Mouse (Mus musculus): ENCODE data around the gene Prrt1.
A peak's percentile ranks its signal among the peaks of the same experiment; 100 is the strongest.

The Prrt1 gene

DNA sequence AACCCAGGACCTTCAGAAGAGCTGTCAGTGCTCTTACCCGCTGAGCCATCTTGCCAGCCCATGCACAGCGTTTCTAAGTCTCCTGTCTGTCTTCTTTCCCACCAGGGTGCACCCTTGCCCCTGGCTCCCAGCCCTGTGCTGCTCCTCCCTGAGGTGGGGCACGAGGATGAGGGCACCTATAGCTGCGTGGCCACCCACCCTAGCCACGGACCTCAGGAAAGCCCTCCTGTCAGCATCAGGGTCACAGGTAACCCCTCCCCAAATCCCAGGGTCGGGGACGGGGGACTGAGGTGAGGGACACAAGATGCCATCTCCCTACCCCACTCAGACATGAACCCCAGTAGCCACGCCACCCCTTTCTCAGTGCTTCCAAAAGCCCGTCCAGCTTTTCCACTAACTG, 29.4 kb upstream of the Prrt1 start:
- DNase-seq (ENCODE audit: low spot score): no peak

GRCm38 (mm10) chr17:34601796-34602195, 27.5 kb upstream of the Prrt1 start:
- no peak for DNase-seq (ENCODE audit: low spot score)

DNA sequence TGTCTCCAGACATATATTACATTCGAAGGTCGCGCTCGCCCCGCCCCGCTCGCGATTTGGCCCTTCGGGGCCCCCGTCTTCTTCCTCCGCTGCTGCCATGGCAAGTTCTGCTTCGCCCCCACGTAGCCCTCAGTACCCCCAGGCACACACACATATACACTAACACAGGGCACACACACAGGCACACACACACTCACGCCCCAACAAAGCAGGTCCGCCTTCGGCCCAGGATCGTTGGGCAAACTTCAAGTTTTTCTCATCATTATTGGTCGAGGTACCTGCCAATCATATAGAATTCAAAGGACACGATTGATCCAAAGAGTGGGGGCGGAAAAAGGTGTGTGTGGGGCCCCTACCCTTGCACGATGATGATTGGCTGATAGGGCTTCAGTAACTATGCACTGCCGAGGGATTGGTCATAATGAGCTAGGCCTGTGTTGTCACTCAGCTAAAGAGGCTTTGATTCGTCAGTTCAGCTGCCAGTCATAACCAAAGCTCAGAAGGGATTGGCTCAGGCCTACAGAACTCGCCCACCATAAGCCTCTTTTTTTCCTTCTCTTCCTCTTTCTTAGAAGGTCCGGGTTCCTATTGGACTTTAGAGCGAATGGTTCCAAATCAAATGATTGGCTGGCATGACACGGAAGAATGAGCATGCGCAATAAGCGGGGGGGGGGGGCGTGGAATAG, 25.8 kb upstream of the Prrt1 start, which contains the start of gene Rnf5:
TSS of gene Rnf5 (minus strand) at position 316 of the 686 bp plus-strand sequence.
- peak; percentile 99 for DNase-seq (ENCODE audit: low spot score)

DNA sequence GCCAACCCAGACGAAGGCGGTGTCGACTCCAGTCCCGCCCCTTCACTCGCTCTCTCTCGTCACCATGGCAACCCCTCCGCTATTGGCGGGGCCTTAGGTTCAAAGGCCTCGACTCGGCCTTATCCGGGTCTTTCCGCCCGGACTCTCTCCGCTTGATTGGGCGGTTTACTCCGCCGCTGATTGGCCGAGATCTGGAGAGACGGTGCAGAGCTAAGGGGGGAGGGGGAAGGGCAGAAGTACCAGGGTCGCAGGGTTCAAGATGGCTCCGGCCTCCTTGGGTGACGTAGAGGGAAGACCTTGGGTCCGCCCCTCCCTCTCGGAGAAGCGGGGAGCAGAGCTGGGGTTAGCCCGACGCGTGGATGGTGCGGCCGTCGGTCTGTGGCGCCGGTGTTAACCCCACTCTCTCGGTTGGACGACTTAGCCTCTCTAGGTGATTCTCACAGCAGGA, 25.2 kb upstream of the Prrt1 start, which contains the start of gene Agpat1:
TSS of gene Agpat1 (plus strand) at position 202 of the 448 bp plus-strand sequence.
- peak; percentile 99 for DNase-seq (ENCODE audit: low spot score)

DNA sequence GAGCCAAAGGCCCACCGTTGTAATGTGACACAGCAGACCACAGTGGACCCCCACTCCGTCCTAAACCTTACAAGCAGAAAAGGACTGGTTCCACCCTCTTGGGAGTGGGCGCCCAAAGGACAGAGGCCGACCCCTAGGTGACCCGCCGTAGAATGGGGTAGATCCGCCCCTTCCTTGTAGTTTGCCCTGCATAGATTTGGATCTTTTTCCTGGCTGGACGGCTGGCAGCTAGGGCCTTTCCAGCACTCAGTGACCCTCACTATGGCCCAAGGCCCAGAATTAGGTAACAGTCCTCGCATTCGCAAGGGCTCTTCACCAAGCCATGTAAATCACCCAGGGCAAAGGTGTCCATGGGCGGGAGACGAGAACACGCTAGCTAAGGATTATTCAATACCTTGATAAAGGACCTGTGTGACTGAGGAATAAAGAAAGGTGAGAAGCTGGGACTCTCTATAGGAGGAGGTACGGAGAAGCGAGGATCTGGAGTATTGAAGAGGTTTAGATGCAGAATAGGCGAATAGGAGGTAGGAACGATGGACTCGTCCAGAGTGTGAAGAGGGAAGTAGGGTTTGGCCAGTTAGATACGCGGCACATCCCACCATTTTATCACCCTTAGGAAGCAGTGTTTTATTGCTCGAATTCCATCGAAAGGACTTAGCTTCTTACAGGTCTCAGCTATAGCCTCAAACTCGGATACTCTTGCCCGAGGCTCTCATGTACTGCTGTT, 24.7 kb upstream of the Prrt1 start:
- DNase-seq (ENCODE audit: low spot score): peak; percentile 67

GRCm38 (mm10) chr17:34605609-34606008, 23.7 kb upstream of the Prrt1 start:
- peak; percentile 98 for DNase-seq (ENCODE audit: low spot score)

- DNase-seq (ENCODE audit: low spot score): peak; percentile 61
These were observed 22.9 kb upstream of the Prrt1 start for GRCm38 (mm10) chr17:34606186-34607039.

DNA sequence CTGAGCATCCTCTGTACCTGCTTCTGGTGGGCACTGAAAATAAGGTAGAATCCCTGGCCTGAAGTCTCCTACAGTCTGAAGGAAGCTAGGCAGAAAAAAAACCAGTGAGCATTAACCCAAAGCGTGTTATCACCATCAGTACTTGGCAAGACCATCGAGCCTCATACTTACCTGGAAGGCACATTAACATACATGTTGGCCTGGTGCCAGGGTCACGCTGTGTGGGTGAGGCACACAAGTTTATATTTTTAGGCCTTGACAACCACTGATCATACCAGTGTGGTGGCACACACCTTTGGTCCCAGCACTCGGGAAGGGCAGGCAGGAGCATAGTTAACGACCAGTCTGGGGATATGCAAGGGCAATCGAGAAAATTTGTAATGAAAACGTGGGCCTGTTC, 21.3 kb upstream of the Prrt1 start:
- DNase-seq (ENCODE audit: low spot score): no peak

DNA sequence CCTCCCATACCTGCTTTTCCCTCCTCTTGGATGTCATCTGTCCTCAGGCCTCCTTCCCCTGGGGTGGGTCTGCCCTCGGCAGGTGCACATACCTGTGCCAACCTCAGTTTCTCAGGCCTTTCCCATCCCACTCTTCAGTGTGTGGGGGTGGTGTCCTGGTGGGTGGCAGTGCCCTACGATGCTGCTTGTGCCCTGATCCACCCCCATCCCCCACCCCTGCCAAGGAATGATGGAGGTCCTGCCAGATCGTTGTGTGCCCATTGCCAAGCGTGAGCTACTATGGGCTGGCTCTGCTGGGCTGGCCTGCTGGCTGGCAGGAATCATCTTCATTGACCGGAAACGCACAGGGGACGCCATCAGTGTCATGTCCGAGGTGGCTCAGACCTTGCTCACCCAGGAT, 18.3 kb upstream of the Prrt1 start:
- DNase-seq (ENCODE audit: low spot score): no peak

- DNase-seq (ENCODE audit: low spot score): no peak
These were observed 16.2 kb upstream of the Prrt1 start for GRCm38 (mm10) chr17:34613054-34613645.

DNA sequence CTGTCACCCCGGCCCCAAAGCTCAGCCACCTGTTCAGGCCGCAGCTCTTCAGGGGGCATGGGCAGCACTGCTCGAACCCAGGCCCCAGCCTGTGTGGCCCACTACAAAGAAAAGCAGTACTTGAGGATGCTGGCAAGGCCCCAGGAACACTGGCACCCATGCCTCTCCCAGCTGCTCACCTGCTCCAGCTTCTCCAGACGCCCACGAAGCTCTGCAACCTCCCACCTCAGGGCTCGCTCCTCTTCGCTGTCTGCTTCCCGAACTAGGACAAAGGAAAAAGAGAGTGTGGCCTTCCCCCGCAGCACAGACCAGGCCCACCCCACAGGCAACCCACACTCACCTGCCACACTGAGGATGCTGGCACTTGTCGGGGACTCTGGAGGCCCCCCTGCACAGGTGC, 15.5 kb upstream of the Prrt1 start:
- DNase-seq (ENCODE audit: low spot score): no peak

DNA sequence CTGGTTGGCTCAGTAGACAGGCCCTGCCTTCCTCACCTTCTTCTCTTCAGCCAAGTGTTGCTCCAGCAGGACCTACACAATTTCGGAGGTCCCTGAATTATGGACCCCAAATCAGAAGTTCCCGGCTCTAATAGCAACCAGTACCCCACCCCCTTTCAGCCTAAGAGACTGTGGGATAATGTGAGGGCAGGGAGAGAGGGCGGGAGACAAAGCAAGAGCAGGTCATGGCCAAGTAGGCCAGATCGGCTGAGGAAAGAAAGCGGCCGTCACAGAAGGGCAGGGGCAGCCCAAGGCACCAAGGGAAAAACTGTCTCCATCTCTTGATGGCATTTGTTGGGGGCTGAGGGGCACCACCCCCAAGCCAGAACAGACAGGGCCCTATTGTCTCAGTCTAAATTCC, 13.5 kb upstream of the Prrt1 start, which contains the start of gene Egfl8:
TSS of gene Egfl8 (minus strand) at position 101 of the 400 bp plus-strand sequence.
- DNase-seq (ENCODE audit: low spot score): no peak

DNA sequence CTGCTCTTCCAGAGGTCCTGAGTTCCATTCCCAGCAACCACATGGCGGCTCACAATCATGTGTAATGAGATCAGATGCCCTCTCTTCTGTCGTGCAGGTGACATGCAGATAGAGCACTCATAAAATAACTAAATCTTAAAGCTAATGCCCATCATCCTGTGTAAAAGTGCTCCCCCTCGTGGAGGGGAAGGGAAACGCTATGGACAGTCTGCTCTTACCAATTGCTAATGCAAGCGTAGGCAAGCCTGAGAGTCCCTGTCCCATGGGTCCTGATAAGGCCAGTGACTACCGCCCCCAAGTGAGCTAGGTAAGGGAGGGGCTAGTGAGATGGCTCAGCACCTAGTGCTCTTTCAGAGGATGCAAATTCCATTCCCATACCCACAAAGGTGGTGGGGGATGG, 10.3 kb upstream of the Prrt1 start:
- no peak for DNase-seq (ENCODE audit: low spot score)

- DNase-seq (ENCODE audit: low spot score): no peak
These were observed 8.3 kb upstream of the Prrt1 start for GRCm38 (mm10) chr17:34621006-34621405.

DNA sequence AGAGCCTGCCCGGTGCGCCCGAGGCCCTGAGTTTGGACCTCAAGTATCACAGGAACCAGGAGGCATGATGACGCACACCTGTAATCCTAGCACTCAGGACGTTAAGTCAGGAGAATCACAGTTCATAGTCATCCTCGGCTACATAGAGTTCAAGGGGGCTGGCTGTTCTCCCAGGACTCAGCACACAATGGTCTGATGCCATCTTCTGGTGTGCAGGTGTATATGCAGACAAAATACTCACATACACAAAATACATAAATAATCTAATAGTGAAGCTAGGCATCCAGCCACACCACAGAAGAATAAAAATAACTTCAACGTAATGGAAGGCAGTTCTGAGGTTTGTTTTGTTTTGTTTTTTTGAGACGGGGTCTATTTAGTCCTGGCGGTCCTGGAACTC, 6.2 kb upstream of the Prrt1 start:
- no peak for DNase-seq (ENCODE audit: low spot score)

- no peak for DNase-seq (ENCODE audit: low spot score)
These were observed 4.4 kb upstream of the Prrt1 start for GRCm38 (mm10) chr17:34624981-34625380.

DNA sequence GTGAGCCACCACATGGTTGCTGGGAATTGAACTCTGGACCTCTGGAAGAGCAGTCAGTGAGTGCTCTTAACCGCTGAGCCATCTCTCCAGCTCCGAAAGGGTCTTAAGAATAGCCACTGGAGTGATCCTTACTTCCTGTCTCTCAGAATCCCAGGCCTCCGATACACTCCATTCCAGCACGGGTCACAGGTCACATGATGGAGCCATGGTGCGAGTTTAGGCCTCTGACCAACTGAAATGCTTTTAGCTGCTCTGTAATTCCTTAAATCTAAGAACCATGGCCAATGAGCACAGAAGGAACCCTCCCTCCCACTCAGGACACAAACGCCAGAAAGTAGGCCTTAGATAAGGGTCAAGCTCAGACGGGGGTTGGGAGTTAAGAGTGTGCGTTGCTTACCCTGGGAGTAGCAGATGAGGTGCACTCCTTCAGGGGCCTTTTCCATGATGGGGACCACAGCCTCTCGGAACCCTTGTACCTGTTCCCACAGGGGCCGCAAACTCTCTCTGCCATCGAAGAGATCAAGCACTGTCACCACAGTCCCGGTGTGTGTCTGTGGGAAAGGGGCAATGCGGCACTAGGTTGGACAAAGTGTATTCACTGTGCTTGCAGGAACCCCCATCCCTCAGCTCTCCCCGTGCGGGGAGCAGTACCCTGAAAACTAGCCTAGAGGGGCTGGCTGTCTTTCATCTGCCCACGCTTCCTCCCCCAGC, 3.1 kb upstream of the Prrt1 start:
- DNase-seq (ENCODE audit: low spot score): no peak

DNA sequence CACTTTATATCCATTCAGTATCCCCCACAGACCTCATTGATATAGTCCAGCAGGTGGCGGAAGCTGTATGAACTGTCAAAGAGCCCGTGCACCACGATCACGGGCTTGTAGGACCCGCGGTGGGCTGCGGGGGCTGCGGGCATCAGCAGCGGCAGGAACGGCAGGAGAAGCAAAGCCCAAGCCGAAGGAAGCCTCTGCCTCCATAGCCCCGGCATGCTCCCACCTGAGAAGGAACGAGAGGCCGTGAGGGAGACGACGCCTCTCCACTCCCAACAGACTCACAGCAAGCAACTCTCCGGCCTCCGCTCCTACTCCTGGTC, 2.6 kb upstream of the Prrt1 start:
- no peak for DNase-seq (ENCODE audit: low spot score)

DNA sequence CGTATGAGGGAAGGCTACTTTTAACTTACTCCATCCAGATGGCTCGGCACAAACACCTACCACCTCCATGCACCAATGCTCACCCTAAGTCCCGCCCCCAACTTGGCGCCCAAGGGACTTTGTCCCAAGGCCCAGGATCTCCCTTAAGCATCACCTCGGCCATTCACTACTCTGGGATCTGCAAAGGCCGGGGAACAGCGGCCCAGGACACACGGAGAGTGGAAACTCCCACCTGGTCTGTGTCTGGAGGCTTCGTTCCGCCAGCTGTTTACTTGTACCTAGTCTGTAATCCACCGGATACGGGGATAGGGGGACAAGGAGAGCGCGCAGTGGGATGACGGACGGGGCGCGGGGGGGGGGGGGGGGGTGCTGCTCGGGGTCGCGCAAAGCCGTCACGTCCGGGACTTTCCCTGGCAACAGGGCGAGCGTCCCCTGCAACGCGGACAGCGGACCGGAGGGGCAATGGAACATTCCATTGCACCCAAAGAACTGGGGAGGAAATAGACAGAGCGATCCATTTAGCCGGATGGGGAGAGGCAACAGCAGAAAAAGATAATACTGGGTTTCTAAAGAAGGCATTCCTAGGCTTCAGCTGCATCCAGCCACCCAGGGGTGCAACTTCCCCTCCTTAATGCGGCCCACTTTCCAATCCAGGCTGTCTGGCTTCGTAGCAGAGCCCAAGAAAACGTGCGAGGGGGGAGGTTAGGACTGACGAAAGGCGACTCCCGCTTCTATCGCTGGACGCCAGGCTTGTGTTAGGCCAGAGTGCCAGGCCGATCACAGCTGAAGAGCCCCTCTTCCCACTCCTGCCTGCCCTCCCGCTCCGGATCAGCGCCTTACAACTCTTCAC, 2.0 kb upstream of the Prrt1 start:
- peak; percentile 88 for DNase-seq (ENCODE audit: low spot score)

DNA sequence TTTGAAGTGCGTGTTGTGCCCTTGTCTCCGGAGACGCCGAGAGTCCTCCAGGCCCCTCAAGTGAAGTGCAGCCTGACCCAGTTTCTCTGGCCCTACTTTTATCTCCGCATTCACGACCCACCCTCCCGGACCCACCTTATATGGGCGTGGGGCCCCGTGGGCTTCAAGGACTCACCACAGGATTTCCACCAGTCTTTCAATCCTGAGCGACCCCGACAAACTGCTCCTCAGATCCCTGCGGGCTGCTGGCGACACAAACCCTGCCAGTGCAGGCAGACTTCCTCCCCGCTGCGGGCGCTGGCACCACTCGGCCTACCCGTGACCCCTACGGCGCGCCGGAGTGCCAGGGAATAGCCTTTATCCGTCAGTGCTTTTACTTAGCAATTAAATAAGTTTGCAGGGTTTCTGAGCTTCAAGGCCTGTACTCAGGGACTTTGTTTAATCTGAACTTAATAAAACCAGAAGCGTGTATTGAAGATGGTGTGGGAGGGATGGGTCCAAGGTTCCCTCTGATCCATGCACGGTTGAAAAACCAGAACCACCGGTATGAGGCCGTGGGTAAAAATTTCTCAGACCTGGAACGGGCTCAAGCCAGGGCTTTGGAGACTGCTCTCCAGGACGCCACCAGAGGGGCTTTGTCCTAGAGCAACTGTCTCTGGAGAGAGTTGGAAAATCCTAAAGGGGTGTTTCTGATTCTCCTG, 1.2 kb upstream of the Prrt1 start, which contains the start of gene Ppt2:
TSS of gene Ppt2 (minus strand) at position 568 of the 701 bp plus-strand sequence.
- no peak for DNase-seq (ENCODE audit: low spot score)

Data from testis, postnatal 14 days (tissue).